Mouse (Mus musculus) NIH3T3 (cell line): ENCODE data around the gene Bgn.

Experiments
- DNase-seq: peaks from one replicate; pipeline ENCODE4 v3.0.0-alpha.2; 2012; ENCODE audit warnings: low read depth

The Bgn gene

DNA sequence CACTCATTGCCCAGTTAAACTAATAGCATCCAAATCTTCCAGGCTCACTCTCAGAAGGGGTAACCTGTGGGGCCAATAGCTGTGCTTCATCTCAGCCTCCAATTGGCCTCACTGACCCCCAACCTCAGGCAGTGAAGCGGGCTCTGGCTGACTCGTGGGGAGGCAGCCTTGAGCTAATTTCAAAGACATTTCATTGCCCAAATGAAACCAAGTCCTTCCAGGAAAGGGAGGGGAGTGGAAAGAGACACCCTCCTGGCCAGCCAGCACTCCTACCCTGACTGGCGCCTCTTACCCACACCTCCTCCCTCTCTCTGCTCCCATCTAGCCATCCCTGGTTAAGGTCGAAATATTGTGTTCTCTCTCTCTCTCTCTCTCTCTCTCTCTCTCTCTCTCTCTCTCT is 6.8 kb downstream of the Bgn start:
- DNase-seq, result peak; percentile 59

DNA sequence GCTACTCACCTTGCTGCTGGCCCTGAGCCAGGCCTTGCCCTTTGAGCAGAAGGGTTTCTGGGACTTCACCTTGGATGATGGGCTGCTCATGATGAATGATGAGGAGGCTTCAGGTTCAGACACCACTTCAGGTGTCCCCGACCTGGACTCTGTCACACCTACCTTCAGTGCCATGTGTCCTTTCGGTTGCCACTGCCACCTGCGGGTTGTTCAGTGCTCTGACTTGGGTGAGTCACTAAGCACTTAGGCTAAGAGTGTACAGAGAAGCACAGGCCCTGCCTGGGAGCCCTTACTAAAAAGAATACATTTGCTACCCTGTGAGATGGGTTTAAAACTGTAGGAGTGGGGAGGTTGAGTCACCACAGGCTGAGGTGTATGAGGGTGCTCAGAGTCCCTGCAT is 7.4 kb downstream of the Bgn start:
- DNase-seq, result no peak

DNA sequence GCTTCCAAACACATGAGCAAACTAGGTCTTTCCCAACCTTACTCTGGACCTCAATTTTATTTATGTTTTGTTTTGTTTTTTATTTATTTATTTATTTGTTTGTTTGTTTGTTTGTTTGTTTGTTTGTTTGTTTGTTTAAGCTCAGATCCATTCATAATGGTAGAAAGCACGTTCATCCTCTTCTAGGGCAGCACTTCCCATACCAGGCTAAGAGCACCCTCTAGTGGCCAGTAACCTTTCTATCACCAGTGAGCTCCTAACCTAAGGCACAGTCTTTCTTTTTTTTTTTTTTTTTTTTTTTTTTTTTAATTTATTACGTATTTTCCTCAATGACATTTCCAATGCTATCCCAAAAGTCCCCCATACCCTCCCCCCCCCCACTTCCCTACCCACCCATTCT is 10.2 kb downstream of the Bgn start:
- peak; percentile 85 for DNase-seq

DNA sequence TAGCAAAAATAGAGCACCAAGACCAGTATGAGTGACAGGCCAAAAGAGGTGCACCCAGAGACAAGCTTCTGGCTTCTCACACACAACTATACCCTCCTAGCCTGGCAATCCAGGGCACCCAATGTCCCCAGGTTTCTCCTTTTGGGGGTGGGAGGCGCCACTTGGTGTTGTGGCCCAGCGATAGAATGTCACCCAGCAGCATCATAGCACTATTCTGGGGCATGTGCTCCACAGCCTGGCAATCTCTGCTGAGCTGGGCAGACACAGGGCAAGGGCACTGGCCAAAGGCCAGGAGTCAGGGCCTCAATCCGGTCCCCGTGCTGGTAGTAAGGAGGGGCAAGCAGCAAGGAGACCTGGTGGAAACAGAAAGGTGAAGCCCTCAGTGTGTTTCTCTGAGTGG is 13.3 kb downstream of the Bgn start:
- no peak for DNase-seq

DNA sequence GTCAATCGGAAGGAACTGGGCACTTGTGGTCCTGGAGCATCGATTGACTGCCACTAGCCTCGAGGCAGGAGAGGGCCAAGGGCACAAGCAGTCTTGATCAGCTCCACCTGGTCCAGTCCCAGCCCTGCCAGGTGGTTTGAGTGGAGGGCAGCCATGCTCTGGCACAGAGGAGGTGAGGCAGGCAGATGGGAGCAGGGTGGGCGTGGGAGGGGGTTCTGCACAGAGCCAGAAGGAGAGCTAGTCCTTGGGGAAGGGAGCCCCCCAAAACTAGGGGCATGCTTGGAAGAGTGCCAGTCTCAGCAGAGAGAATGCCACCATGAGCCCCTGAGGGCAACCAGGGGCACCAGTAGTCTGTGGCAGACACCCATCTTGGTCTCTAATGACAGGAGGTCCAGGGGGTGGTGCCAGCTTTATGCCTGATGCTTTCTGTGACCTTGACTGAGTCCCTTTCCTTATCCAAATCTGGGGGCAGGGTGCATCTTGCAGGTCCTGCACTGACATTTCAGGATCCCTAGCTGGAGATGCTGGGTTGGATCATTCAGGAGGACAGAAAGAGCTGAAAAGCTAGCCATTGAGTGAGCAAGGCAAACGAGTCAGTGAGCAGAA is 21.8 kb downstream of the Bgn start:
- DNase-seq, result no peak

DNA sequence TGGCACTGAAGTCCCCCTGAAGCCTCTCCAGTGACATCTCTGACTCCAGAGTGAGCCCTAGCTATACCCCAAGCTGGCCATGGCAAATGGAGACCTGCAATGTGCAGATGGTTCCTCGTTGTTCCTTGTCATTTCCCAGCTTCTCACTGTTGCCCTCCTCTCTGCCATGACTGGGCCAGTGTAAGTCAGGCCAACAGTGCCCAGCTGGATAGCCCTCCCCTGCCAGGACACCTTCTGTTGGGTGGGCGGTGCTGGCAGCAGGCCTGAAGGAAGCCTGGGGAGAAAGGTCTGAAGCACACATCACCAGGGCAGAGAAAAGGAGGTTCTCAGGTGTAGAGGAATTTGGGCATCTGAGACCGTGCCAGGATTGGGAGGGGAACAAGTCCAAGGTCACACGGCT is 23.2 kb downstream of the Bgn start:
- no peak for DNase-seq

DNA sequence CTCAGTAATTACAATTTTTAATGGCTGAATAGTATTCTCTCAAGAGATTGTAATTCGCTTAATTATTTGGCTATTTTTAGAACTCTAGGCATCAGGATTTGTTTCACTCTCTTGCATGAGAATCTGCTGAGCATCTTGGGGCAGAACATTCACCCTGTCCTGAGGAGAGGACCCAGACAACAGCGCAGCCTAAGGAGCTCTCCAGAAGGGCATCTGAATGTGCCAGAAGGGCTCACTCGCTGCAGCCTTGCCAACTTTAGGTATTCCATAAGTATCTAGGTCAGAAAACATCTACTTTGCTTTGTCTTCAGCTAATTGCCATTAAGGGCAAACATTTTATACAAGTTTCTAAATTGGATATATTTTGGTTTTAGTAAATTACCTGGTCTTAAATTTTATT is 25.8 kb downstream of the Bgn start:
- no peak for DNase-seq

DNA sequence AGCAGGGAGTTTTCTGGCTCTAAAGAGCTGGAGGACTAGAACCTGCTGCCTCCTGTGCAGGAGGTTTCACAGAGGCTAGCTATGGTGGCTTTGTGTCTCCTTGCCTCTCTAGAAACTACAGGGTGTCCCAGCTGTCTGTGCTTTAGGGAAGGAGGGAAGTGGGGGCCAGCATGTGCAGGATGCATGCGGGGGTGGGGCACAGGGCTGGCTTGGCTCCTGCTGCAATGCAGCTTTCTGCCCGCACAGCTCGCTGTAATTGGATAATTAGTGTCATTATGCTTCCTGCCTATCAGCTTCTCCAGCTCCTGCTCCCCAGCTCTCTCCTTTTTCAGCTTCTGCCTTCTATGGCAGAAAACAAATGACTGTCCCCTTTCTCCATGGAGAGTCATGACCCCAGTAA is 29.5 kb downstream of the Bgn start:
- DNase-seq, result no peak

DNA sequence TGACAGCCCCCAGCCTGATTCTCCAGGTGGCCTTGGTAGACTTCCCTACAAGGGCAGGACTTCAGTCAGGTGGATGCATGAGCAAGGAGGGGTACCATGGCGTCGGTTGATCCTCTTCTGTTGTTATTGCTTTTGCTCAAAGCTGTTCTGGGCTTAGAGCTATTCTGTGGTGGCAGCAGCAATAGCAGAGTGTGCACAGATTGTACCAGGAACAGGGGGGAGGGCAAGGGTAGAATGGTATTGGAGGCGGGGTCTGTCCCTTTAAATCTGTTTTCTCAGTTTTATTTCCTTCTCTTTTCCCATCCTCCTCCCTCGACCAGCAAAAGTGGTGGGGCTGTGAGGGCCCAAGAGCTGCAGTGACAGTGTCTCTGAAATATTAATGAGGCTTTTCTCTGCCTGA is 33.2 kb downstream of the Bgn start:
- no peak for DNase-seq

DNA sequence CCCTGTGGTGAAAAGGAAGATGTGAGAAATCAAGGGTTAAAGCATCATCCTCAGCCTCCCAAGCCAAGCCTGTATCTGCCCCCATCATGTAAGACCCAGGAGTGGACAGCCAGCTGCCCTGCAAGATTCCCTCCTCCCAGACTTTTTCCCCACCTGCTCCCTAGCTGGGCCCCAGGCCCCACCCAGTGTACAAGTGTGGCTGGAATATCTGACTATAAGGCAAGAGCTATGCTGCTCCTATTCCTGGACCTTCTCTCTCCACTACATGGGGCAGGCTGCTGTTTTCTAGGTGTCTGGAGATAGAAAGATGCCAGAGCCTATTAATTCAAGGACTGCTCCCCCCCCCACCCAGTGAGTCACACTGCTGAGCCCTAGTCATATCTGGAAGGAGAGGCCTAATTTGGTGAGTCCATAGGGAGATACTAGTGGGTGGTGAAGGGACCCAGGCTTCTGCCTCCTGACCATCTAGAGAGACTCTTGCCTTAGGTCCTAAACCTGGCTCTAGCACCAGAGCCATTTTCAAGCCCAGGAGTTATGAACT is 33.7 kb downstream of the Bgn start:
- DNase-seq, result no peak

DNA sequence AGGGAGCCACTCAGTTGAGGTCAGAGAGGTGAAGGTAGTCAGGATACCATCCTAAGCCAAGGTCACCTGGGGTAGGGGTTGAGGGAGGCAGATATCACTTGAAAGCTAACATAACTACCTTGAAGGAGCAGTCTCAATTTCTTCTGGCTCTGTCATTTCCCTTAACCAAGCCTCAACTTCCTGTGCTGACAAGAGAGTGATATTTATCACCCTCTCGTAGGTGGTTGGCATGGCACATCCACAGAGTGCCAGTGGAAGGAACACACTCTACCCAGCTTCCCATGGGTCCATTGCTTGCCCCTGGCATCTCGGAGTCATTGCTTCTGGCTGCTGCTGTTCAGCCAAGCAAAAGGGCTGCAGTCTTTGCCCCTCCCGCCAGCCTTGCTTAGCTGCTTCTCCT is 37.3 kb downstream of the Bgn start:
- no peak for DNase-seq

DNA sequence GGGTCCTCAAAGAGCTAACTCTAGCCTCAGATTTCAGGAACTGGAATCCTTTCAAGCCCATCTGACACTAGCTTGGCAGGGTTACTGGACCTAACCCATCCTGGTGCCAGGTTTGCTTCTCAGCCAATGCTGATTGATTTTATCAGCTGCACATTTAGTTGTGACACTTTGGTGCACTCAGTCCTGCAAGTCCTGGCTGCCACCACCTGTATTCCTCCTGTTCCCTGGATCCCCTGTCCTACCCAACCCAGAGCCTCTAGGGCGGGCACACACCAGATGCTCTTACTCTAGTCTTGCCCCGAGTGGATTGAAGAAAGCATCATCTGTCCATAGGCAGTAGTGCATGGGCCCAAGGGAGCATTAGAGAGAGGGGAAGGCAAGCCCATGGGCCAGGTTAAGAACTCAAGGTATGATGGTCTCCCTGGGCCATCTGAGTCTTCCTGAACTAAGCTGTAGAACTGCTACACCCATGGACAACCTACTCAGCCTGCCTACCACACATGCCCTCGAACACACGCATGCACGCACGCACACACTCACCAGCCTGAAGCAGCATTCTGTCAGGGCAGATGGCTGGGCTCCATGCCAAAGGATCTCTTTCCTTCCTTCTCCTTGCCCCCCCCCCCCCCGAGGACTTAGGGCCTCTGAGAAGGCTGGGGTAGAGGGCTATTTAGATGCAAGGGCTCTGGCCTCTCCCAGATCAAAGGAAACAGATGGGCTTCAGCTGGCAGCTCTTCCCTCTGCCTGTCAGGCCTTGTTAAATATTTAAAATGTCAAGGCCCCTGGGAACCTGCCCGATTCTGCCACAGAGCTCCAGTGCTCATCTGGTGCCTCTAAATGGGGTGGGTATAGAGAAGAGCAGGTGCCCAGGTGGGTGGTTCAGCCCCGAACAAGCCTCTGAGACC is 41.2 kb downstream of the Bgn start:
- DNase-seq, result peak; percentile 3

DNA sequence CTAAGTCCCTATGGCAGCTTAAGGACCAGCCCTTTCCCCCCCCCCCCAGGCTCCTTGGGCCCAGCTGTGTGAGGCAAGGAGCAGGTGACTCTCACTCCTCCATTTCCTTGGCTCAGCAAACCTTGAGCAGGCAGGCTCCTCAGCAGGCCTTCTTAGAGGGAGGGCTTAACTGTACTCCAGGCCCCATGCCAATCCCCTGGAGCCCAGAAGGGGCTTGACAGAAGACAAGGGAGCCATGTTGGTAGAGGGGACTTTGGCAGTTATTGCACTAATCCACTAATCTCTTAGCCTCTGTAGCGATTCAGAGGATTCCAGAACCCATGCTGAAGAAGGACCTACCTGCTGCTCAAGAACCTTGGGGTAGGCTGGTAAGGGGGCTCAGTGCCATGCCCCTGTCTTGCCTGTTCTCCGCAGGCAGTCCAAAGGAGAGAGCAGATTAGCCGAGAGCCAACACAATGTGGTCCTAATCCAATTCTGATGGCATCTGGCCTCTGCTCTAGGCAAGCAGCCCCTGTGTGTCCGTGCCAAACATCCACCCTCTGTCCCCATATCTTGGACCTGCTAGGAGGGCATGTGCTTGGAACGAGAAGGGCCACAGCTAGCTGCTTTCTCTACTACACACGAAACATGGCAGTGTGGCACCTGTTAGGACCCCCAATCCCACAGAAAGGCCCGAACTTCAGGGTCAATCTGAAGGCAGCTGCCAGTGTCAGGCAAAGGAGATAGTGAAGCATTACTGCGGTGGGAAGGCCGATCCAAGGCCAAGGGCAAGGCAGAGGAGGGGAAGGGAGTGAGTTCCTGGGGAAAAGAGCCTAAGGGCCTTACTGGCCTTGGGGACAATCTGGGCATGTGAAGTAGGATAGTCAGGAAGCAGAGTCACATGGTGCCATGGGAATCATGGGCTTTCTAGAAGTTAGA is 42.1 kb downstream of the Bgn start:
- DNase-seq, result no peak

DNA sequence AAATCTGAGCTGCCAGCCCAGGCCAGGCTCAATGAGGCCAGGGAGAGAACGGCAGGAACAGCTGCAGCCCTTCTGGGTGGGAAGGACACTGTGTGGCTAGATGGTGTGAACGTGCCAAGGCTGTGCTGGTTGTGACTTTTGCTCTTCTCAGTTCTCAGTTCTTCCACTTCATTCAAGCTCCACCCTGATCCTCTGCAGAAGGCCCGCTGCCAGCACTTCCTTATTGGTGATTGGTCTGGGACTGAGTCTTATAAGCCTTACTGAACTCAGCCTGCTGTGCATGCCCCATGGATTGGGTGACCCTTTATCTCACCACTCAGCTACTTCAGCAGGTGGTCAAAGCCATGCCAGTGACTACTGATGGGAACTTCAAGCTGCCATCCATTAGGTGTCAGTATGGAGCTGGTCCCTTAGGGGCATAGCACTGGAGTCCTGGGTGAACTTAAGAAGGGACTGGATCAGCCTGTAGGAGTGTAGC is 43.0 kb downstream of the Bgn start:
- peak; percentile 11 for DNase-seq

DNA sequence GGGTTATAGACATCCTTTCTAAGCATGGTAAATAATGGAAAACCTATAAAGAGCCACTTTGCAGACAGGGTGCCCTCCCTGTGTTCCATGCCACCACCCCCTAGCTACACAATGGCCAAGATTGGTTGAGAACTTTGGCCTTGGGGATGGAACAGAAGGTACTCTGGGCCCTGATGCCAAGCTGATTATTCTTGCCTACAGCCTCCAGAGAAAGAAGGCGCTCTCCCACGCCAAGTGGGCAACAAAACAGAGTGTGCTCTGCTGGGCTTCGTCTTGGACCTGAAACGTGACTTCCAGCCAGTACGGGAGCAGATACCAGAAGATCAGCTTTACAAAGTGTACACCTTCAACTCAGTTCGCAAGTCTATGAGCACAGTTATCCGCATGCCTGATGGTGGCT is 54.5 kb downstream of the Bgn start:
- no peak for DNase-seq

DNA sequence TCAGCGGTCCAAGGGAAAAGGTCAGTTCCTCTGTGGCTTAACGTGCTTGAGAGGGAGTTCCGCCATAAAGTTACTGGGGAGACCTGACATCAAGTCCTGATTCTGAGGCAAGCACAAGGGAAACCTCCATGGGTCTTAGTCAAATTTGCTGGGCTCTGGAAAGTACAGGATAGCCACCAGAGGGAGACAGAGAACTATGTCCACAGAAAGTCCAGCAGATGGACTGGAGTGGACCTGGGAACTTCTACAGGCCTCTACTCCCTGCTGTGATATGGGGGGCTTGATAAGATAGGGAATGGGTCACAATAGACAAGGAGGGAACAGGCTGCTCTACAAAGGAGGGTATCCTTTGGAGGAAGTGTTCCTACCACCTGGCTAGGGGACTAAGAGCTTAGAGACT is 59.9 kb downstream of the Bgn start:
- DNase-seq, result peak; percentile 69
